In the genomic region with DNA sequence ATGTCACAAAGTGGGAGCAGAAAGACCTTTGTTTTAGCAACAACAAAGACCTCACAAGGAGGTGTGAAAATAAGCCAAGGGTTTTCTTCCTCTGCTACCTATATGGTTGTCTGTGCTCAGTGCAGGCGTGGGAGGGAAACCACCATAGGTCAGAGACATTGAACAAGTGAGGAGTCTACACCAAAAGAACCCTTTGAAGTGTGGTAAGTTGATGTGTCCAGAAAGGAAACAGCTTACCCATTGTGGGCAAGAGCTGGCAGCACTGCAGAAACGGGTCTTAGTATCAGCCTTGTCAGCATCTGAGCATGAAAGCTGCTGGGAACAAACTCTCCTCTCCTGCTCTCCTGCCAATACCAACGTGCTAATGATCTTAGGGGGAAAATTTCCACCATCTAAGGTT, we compare ENCODE assay signal across 16 mouse cellular contexts. TPM values are rescaled to one million over a fixed set of nuclear protein-coding genes. Genes with fewer than 3 reads are reported as not detected.
DNase-seq lines count a peak whose midpoint lies in the region.
"Had no signal": no experiment of that assay in that cellular context is flagged by ENCODE, and none has a peak within 500 bp of the region (broad histone marks: within the 10 kb centered on the region; RNA-seq: fewer than 3 reads in every experiment).

No protein-coding gene starts in this region.

- peak; percentile 4 to 19 for DNase-seq in spleen, postnatal 36 days (ENCODE audit: low spot score in 2 of 2)
- DNase-seq in spleen, adult 18-20 months = no peak
- DNase-seq in adipocyte (ENCODE audit: low spot score) = peak; percentile 70
- DNase-seq in thymus, postnatal 36 days = peak; percentile 13 to 27
- no peak for DNase-seq in urinary bladder, postnatal 25 days (ENCODE audit: low spot score)
- DNase-seq in testis, postnatal 10 days (ENCODE audit: low spot score) = no peak
- no peak for DNase-seq in cerebellum, postnatal 25 days
- DNase-seq: cerebellum, adult 18-20 months; gastrocnemius, postnatal 25 days; heart, postnatal 36 days; kidney, adult 8-10 months; lung, adult 18-20 months had no signal

- no peaks in the 10 kb centered on the region for H3K9me3 ChIP-seq in megakaryocyte, embryonic 14.5 days
- H3K9me3 ChIP-seq: heart, embryonic 12.5 days had no signal

- peaks cover 56% of the 10 kb centered on the region for H3K4me1 ChIP-seq in megakaryocyte, embryonic 14.5 days
- H3K4me1 ChIP-seq: heart, embryonic 12.5 days had no signal

- no peaks in the 10 kb centered on the region for H3K36me3 ChIP-seq in megakaryocyte, embryonic 14.5 days (replicated peaks; ENCODE audit: low read length)
- H3K36me3 ChIP-seq: heart, embryonic 12.5 days had no signal

- H3K27me3 ChIP-seq in megakaryocyte, embryonic 14.5 days (replicated peaks) = no peaks in the 10 kb centered on the region
- H3K27me3 ChIP-seq: heart, embryonic 12.5 days had no signal

- peak overlapping the region; percentile 6 for H3K4me3 ChIP-seq in megakaryocyte, embryonic 14.5 days (replicated peaks)
- H3K4me3 ChIP-seq: erythroblast, embryonic 14.5 days; heart, embryonic 12.5 days; left cerebral cortex, adult 2 months had no signal

RNA-seq across cellular contexts. Expression of a gene that starts 48.4 kb away (rescaled TPM):
- polyA plus RNA-seq in megakaryocyte, embryonic 14.5 days (2012; ENCODE audit: insufficient read depth, low replicate concordance) = 0.20 TPM in 1 of 2 replicates, not detected in the other

Comparison
In these comparisons a context has a peak if more than half of its experiments do, and no peak if none do; other contexts are left out.
1. DNase-seq: peak in spleen, postnatal 36 days (2 of 2), adipocyte (single experiment) and thymus, postnatal 36 days (2 of 2); none in spleen, adult 18-20 months (0 of 2), urinary bladder, postnatal 25 days (single experiment), testis, postnatal 10 days (single experiment) and cerebellum, postnatal 25 days (0 of 2).